Mouse (Mus musculus) lung, embryonic 14.5 days (tissue): ENCODE results near the gene Abtb2. TPM values are rescaled to one million over a fixed set of nuclear protein-coding genes. Genes with fewer than 3 reads are reported as not detected.
A peak's percentile ranks its signal among the peaks of the same experiment; 100 is the strongest.

Source experiments
- ATAC-seq: fragments of 200-750 bp; cut with Nextera tagmentation; 2 replicates; pipeline ENCODE4 v1.8.0; 2017; ENCODE audit warnings: mild to moderate bottlenecking, moderate TSS enrichment, moderate library complexity; ENCODE audit not compliant: insufficient read depth
- DNase-seq: peaks from one replicate; pipeline ENCODE4 v3.0.0-alpha.2; 2015
- H3K27ac ChIP-seq: fragments of 300-500 bp; sonication (generic); 2 replicates; pipeline ENCODE4 v1.5.1; 2014; ENCODE audit warnings: low read depth, mild to moderate bottlenecking, moderate library complexity
- H3K27me3 ChIP-seq: fragments of 300-500 bp; sonication (generic); 2 replicates; pipeline ENCODE4 v1.6.1; 2014; ENCODE audit warnings: low read length, control low read depth; ENCODE audit not compliant: insufficient read depth
- H3K36me3 ChIP-seq: fragments of 300-500 bp; sonication (generic); 2 replicates; pipeline ENCODE4 v1.6.1; 2014; ENCODE audit warnings: control low read depth; ENCODE audit not compliant: insufficient read depth
- H3K4me1 ChIP-seq: fragments of 300-500 bp; sonication (generic); 2 replicates; pipeline ENCODE4 v1.6.1; 2014; ENCODE audit warnings: antibody characterized with exemption, control low read depth; ENCODE audit not compliant: insufficient read depth
- H3K4me2 ChIP-seq: fragments of 300-500 bp; sonication (generic); 2 replicates; pipeline ENCODE4 v1.6.1; 2014; ENCODE audit warnings: mild to moderate bottlenecking
- H3K4me3 ChIP-seq: fragments of 300-500 bp; sonication (generic); 2 replicates; pipeline ENCODE4 v1.5.1; 2014; ENCODE audit warnings: low read depth, low read length
- H3K9ac ChIP-seq: fragments of 300-500 bp; sonication (generic); 2 replicates; pipeline ENCODE4 v1.6.1; 2014
- H3K9me3 ChIP-seq: fragments of 300-500 bp; sonication (generic); 2 replicates; pipeline ENCODE4 v1.6.1; 2016; ENCODE audit warnings: low read depth, low read length, control low read depth
- CTCF ChIP-seq: IDR thresholded peaks from 2 replicates; pipeline ENCODE4 v1.5.1; 2016; ENCODE audit warnings: antibody characterized with exemption, low read depth
- WGBS: fragments of 180-500 bp; shearing (Covaris S2); extraction: QIAGEN DNeasy Blood & Tissue Kit; methylation state at CpG from one replicate; pipeline ENCODE4 v1.1.7; 2014; 5-methylcytosine and 5-hydroxymethylcytosine counted together
- polyA plus RNA-seq: library from polyadenylated mRNA; unstranded; fragments of >200 nt; fragmentation: Nextera tagmentation; extraction: Ambion mirVana; gene quantifications from 2 replicates; pipeline ENCODE4 v1.2.1, GENCODE M21; 2014

Gene Abtb2
- polyA plus RNA-seq, 1 experiment from 2014 or later: 8.0 TPM

- Histone ChIP-seq H3K4me1 (no peaks in the 10 kb centered on the region; the same call in 1 of the 2 replicates), H3K4me2 (no peak overlapping the region), H3K27me3 (no peaks in the 10 kb centered on the region), H3K9ac (no peak overlapping the region), H3K4me3 (no peak overlapping the region), H3K9me3 (no peaks in the 10 kb centered on the region), H3K36me3 (no peaks in the 10 kb centered on the region), H3K27ac (no peak overlapping the region)
- no peak for TF ChIP-seq CTCF
- no peak for DNase-seq
- no peak for ATAC-seq
- 49% methylated on average over 6 of the region's 6 CpGs for WGBS
Measured at GRCm38 (mm10) chr2:103632136-103632925, 66.2 kb downstream of the Abtb2 start.

- no peaks in the 10 kb centered on the region for H3K27me3 ChIP-seq
- no peak for TF ChIP-seq CTCF
- no peaks in the 10 kb centered on the region for H3K36me3 ChIP-seq
- no peak overlapping the region for H3K4me2 ChIP-seq
- no peak overlapping the region for H3K9ac ChIP-seq
- no peaks in the 10 kb centered on the region for H3K9me3 ChIP-seq
- H3K27ac ChIP-seq: no peak overlapping the region
- H3K4me1 ChIP-seq: no peaks in the 10 kb centered on the region; the same call in 1 of the 2 replicates
- ATAC-seq (no peak), DNase-seq (no peak)
- WGBS: 82% methylated on average over 2 of the region's 2 CpGs
- H3K4me3 ChIP-seq: no peak overlapping the region
Measured at GRCm38 (mm10) chr2:103632926-103633250, 66.8 kb downstream of the Abtb2 start.

- Histone ChIP-seq H3K9me3 (no peaks in the 10 kb centered on the region), H3K36me3 (no peaks in the 10 kb centered on the region), H3K27ac (no peak overlapping the region), H3K27me3 (no peaks in the 10 kb centered on the region), H3K4me1 (no peaks in the 10 kb centered on the region), H3K9ac (no peak overlapping the region), H3K4me3 (no peak overlapping the region), H3K4me2 (no peak overlapping the region)
- ATAC-seq (no peak), DNase-seq (no peak)
- TF ChIP-seq CTCF: no peak
- 92% methylated on average over 3 of the region's 3 CpGs for WGBS
Measured at GRCm38 (mm10) chr2:103635731-103636487, 69.8 kb downstream of the Abtb2 start.

GRCm38 (mm10) chr2:103637385-103637784 lies 71.3 kb downstream of the Abtb2 start:
- H3K9me3 ChIP-seq: no peaks in the 10 kb centered on the region
- 32% methylated on average over 1 of the region's 1 CpGs for WGBS
- H3K36me3 ChIP-seq: no peaks in the 10 kb centered on the region
- H3K9ac ChIP-seq: no peak overlapping the region
- no peaks in the 10 kb centered on the region for H3K27me3 ChIP-seq
- ATAC-seq (no peak), DNase-seq (no peak)
- H3K4me3 ChIP-seq: no peak overlapping the region
- H3K27ac ChIP-seq: no peak overlapping the region
- no peak overlapping the region for H3K4me2 ChIP-seq
- H3K4me1 ChIP-seq: no peaks in the 10 kb centered on the region
- TF ChIP-seq CTCF: no peak

- no peak overlapping the region for H3K27ac ChIP-seq
- no peaks in the 10 kb centered on the region for H3K4me1 ChIP-seq
- no peak for TF ChIP-seq CTCF
- 91% methylated on average over 5 of the region's 5 CpGs for WGBS
- no peak overlapping the region for H3K4me3 ChIP-seq
- no peaks in the 10 kb centered on the region for H3K27me3 ChIP-seq
- ATAC-seq (no peak), DNase-seq (no peak)
- no peaks in the 10 kb centered on the region for H3K9me3 ChIP-seq
- H3K4me2 ChIP-seq: no peak overlapping the region
- no peaks in the 10 kb centered on the region for H3K36me3 ChIP-seq
- no peak overlapping the region for H3K9ac ChIP-seq
Measured at GRCm38 (mm10) chr2:103637943-103638342, 71.8 kb downstream of the Abtb2 start.

GRCm38 (mm10) chr2:103639701-103640100 lies 73.6 kb downstream of the Abtb2 start:
- ATAC-seq (no peak), DNase-seq (no peak)
- WGBS: 29% methylated on average over 2 of the region's 2 CpGs
- H3K4me2 ChIP-seq: no peak overlapping the region
- no peaks in the 10 kb centered on the region for H3K9me3 ChIP-seq
- no peaks in the 10 kb centered on the region for H3K36me3 ChIP-seq
- H3K27ac ChIP-seq: no peak overlapping the region
- no peaks in the 10 kb centered on the region for H3K4me1 ChIP-seq
- H3K27me3 ChIP-seq: no peaks in the 10 kb centered on the region
- H3K9ac ChIP-seq: no peak overlapping the region
- H3K4me3 ChIP-seq: no peak overlapping the region
- no peak for TF ChIP-seq CTCF

GRCm38 (mm10) chr2:103640861-103641260 lies 74.8 kb downstream of the Abtb2 start:
- no peak overlapping the region for H3K4me3 ChIP-seq
- H3K9me3 ChIP-seq: no peaks in the 10 kb centered on the region
- no peaks in the 10 kb centered on the region for H3K27me3 ChIP-seq
- DNase-seq (no peak), ATAC-seq (0 out of 2 replicates have a peak, but pooled peaks have one; percentile 49)
- 39% methylated on average over 2 of the region's 2 CpGs for WGBS
- H3K9ac ChIP-seq: no peak overlapping the region
- no peak for TF ChIP-seq CTCF
- H3K4me2 ChIP-seq: no peak overlapping the region
- H3K27ac ChIP-seq: no peak overlapping the region
- H3K36me3 ChIP-seq: no peaks in the 10 kb centered on the region
- H3K4me1 ChIP-seq: no peaks in the 10 kb centered on the region
